ENCODE assay signal across 20 mouse cellular contexts in genomic region chr10:38879271-38879670, GRCm38 (mm10). TPM values are rescaled to one million over a fixed set of nuclear protein-coding genes. Genes with fewer than 3 reads are reported as not detected.
"Had no signal": no experiment of that assay in that cellular context is flagged by ENCODE, and none has a peak within 500 bp of the region (broad histone marks: within the 10 kb centered on the region; RNA-seq: fewer than 3 reads in every experiment).

No protein-coding gene starts in this region.

- H3K4me3 ChIP-seq: midbrain, embryonic 10.5 days; midbrain, embryonic 12.5 days; myocyte; neural tube, embryonic 13.5 days; neural tube, embryonic 15.5 days; stomach, embryonic 15.5 days had no signal

- DNase-seq: lung, embryonic 14.5 days; lung, postnatal 14 days; midbrain, embryonic 14.5 days; retina, postnatal 1 day; right cerebral cortex, adult 18-20 months; right cerebral cortex, postnatal 25 days; right cerebral cortex, postnatal 4 days; thymus, adult 2 months; thymus, postnatal 25 days; thymus, postnatal 4 days had no signal

- H3K27ac ChIP-seq: liver, embryonic 14.5 days; midbrain, embryonic 10.5 days; midbrain, embryonic 12.5 days; neural tube, embryonic 13.5 days; neural tube, embryonic 15.5 days; stomach, embryonic 15.5 days; stomach, postnatal 0 days had no signal

RNA-seq across cellular contexts. Expression of gene Rfpl4b, which starts 57.7 kb away (rescaled TPM):
- total RNA-seq: megakaryocyte, adult 5-6 weeks; megakaryocyte-erythroid progenitor cell, adult 5-6 weeks had no signal
